Mouse (Mus musculus) ES-E14 (cell line): ENCODE measurements around the gene Lysmd4. TPM values are rescaled to one million over a fixed set of nuclear protein-coding genes. Genes with fewer than 3 reads are reported as not detected.

Source experiments
- DNase-seq: peaks from one replicate; pipeline ENCODE4 v3.0.0-alpha.2; 2013; ENCODE audit warnings: low read depth, low spot score
- H3K27ac ChIP-seq: 2 replicates; pipeline ENCODE4 v1.5.1; 2012; ENCODE audit warnings: low read depth, mild to moderate bottlenecking, low read length, moderate library complexity, mixed read lengths; ENCODE audit not compliant: poor library complexity, insufficient read depth, severe bottlenecking
- H3K36me3 ChIP-seq: 2 replicates; pipeline ENCODE4 v1.6.1; 2012; ENCODE audit warnings: mild to moderate bottlenecking, low read length, moderate library complexity, mixed read lengths; ENCODE audit not compliant: control insufficient read depth, poor library complexity, insufficient read depth, severe bottlenecking
- H3K4me1 ChIP-seq, 2 experiments: fragments of 150-350 bp in 1 of 2; sonication (generic) in 1 of 2; 2 replicates each; pipeline ENCODE4 v1.6.1; 2012; ENCODE audit warnings: low read length in 2 of 2, mild to moderate bottlenecking in 1 of 2, mixed read lengths in 1 of 2; ENCODE audit not compliant: control insufficient read depth in 2 of 2, insufficient read depth in 2 of 2, poor library complexity in 1 of 2
- H3K4me3 ChIP-seq, 2 experiments: fragments of 150-350 bp in 1 of 2; sonication (generic) in 1 of 2; 2 replicates each; pipeline ENCODE4 v1.5.1; 2012; ENCODE audit warnings: low read length in 2 of 2, low read depth in 1 of 2, mild to moderate bottlenecking in 1 of 2, mixed read lengths in 1 of 2; ENCODE audit not compliant: insufficient read depth in 1 of 2, poor library complexity in 1 of 2, severe bottlenecking in 1 of 2
- H3K9ac ChIP-seq: 2 replicates; pipeline ENCODE4 v1.6.1; 2012; ENCODE audit warnings: low read depth, mild to moderate bottlenecking, low read length, mixed read lengths; ENCODE audit not compliant: poor library complexity, insufficient read depth, severe bottlenecking
- H3K9me3 ChIP-seq: fragments of 150-350 bp; sonication (generic); 2 replicates; pipeline ENCODE4 v1.6.1; 2012; ENCODE audit warnings: low read depth, mild to moderate bottlenecking, low read length; ENCODE audit not compliant: control insufficient read depth, insufficient read depth
- CHD2 ChIP-seq: IDR thresholded peaks from 2 replicates; pipeline ENCODE4 v1.6.1; 2014; ENCODE audit warnings: mild to moderate bottlenecking, low read depth, low read length, inconsistent platforms
- HCFC1 ChIP-seq: IDR thresholded peaks from 2 replicates; pipeline ENCODE4 v1.6.1; 2012; ENCODE audit warnings: low read length, inconsistent platforms, borderline replicate concordance; ENCODE audit not compliant: insufficient read depth
- MAFK ChIP-seq: IDR thresholded peaks from 2 replicates; pipeline ENCODE4 v1.6.1; 2014; ENCODE audit warnings: mild to moderate bottlenecking, low read depth, low read length, inconsistent platforms; ENCODE audit not compliant: insufficient read depth
- ZC3H11A ChIP-seq: IDR thresholded peaks from 2 replicates; pipeline ENCODE4 v1.6.1; 2012; ENCODE audit warnings: low read depth, mild to moderate bottlenecking, inconsistent platforms, low read length, borderline replicate concordance
- ZNF384 ChIP-seq: IDR thresholded peaks from 2 replicates; pipeline ENCODE4 v1.6.1; 2012; ENCODE audit warnings: low read depth, low read length, inconsistent platforms
- in situ Hi-C, 2 experiments: fragments of 600-800 bp; cut with MboI; formaldehyde crosslinking; loops; one replicate each; pipeline ENCODE4 v1.15.1; 2025; ENCODE audit warnings: low sequenced_read_pairs in 2 of 2, inconsistent platforms in 1 of 2; ENCODE audit not compliant: unreplicated experiment in 2 of 2
- total RNA-seq: library from RNA; depleted of rRNA; stranded (reverse); fragments of 300-350 nt; gene quantifications from 2 replicates; pipeline ENCODE4 v1.2.3, GENCODE M21; 2012

Lysmd4 gene
- total RNA-seq, 1 experiment, result 6.1 TPM

- H3K36me3 ChIP-seq, result no peaks in the 10 kb centered on the region; the same call in none of the 2 replicates
- in situ Hi-C loops, result no loop called here
- no peak overlapping the region for H3K4me3 ChIP-seq
- H3K27ac ChIP-seq, result no peak overlapping the region
- no peaks in the 10 kb centered on the region for H3K4me1 ChIP-seq
- no peak for TF ChIP-seq HCFC1
- TF ChIP-seq CHD2, result no peak
- TF ChIP-seq ZC3H11A, result no peak
- no peak for TF ChIP-seq ZNF384
- no peak for TF ChIP-seq MAFK
- peak; percentile 12 for DNase-seq
- H3K9me3 ChIP-seq, result no peaks in the 10 kb centered on the region
- no peak overlapping the region for H3K9ac ChIP-seq
These were observed 6.7 kb downstream of the Lysmd4 start for GRCm38 (mm10) chr7:67228891-67229602.

GRCm38 (mm10) chr7:67229701-67230100, 7.4 kb downstream of the Lysmd4 start:
- no peaks in the 10 kb centered on the region for H3K4me1 ChIP-seq
- H3K9ac ChIP-seq, result no peak overlapping the region
- no peak for TF ChIP-seq CHD2
- no peak for TF ChIP-seq ZNF384
- TF ChIP-seq HCFC1, result no peak
- no peak for TF ChIP-seq ZC3H11A
- no peak for TF ChIP-seq MAFK
- H3K27ac ChIP-seq, result no peak overlapping the region
- no peaks in the 10 kb centered on the region for H3K9me3 ChIP-seq
- in situ Hi-C loops, result no loop called here
- H3K4me3 ChIP-seq, result no peak overlapping the region
- DNase-seq, result no peak
- peaks cover under 1% of the 10 kb centered on the region for H3K36me3 ChIP-seq

DNA sequence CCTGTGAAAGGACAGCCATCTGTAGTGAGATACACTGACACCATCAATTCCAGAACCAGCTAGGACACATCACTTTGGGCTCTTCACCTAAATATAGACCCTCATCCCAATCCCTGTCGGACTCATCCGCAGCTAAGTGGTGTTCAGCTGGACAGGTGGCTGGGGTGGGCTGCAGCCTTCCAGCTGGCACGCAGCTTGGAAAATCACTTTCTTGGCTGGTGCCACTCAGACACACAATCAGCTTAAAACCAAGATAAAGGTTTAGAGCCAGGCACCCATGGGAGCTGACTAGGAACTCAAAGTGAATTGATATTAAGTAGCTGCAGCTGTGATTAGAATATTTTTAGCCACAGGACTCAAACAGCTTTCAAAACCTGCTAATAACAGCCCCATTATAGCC, 7.9 kb downstream of the Lysmd4 start:
- no peak overlapping the region for H3K27ac ChIP-seq
- no peaks in the 10 kb centered on the region for H3K4me1 ChIP-seq
- no peak overlapping the region for H3K4me3 ChIP-seq
- peaks cover 3% of the 10 kb centered on the region for H3K36me3 ChIP-seq
- no peak overlapping the region for H3K9ac ChIP-seq
- DNase-seq, result no peak
- H3K9me3 ChIP-seq, result no peaks in the 10 kb centered on the region
- TF ChIP-seq ZC3H11A (no peak), MAFK (no peak), ZNF384 (no peak), CHD2 (no peak), HCFC1 (no peak)
- in situ Hi-C loops, result no loop called here

DNA sequence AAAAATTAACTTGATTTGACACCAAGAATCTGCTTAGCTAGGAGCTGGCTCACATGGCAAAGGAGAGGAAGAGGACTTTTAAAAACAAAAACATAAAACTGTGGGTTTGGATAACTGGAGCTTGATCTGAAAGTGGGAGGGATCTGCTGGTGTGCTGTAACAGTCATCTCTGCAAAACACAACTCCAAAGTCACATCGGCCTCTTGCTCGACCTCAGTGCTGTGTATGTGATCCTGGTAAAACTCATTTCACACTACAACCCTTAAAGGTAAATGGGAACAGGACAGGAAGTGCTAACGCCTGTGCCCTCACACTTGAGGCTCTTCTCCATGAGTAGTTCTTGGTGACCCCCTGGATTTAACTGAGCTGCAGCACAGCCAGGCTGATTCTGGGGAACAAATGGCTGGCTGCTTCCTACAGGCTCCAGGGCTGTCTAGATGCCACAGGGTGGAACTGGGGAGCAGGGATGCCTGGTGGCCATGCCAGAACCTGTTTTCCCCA, 8.3 kb downstream of the Lysmd4 start:
- Histone ChIP-seq H3K9ac (no peak overlapping the region), H3K36me3 (peaks cover 3% of the 10 kb centered on the region), H3K4me1 (no peaks in the 10 kb centered on the region), H3K27ac (no peak overlapping the region), H3K9me3 (no peaks in the 10 kb centered on the region), H3K4me3 (no peak overlapping the region)
- TF ChIP-seq CHD2 (no peak), MAFK (no peak), ZC3H11A (no peak), HCFC1 (no peak), ZNF384 (no peak)
- DNase-seq, result no peak
- in situ Hi-C loops, result no loop called here
